16 mouse cellular contexts compared by ENCODE assay signal in genomic region chr8:125413001-125413909, GRCm38 (mm10).
DNase-seq lines count a peak whose midpoint lies in the region; ATAC-seq and TF ChIP-seq lines count a peak whose summit lies in the region.
"Had no signal": no experiment of that assay in that cellular context is flagged by ENCODE, and none has a peak within 500 bp of the region (broad histone marks: within the 10 kb centered on the region; RNA-seq: fewer than 3 reads in every experiment).

No protein-coding gene starts in this region.

- no peak for DNase-seq in heart, postnatal 25 days (ENCODE audit: low spot score)
- DNase-seq in retina, postnatal 1 day = peak; percentile 50
- no peak for DNase-seq in retina, embryonic 14.5 days (ENCODE audit: low spot score)
- no peak for DNase-seq in stomach, postnatal 0 days (ENCODE audit: low spot score)
- DNase-seq in spleen, postnatal 14 days (ENCODE audit: low spot score in 2 of 2) = no peak
- DNase-seq: cerebellum, postnatal 10 days; gastrocnemius, postnatal 36 days; lung, postnatal 4 days had no signal

- no peak for TF ChIP-seq EP300 in stomach, postnatal 0 days (optimal IDR thresholded peaks at IDR 0.05)

- WGBS in heart, embryonic 16.5 days = 29% methylated on average over 13 of the region's 13 CpGs
- 25% methylated on average over 13 of the region's 13 CpGs for WGBS in intestine, embryonic 16.5 days
- WGBS in stomach, postnatal 0 days = 33% methylated on average over 13 of the region's 13 CpGs

- peak overlapping the region; percentile 16; the same call in 1 of the 2 replicates for H3K9ac ChIP-seq in heart, embryonic 16.5 days (ENCODE audit: low read length)
- H3K9ac ChIP-seq in intestine, embryonic 16.5 days (ENCODE audit: low read depth, low read length) = 0 out of 2 replicates have a peak overlapping the region, but pooled peaks have one; percentile 12
- no peak overlapping the region for H3K9ac ChIP-seq in stomach, postnatal 0 days (ENCODE audit: low read length)
- H3K9ac ChIP-seq: liver, embryonic 12.5 days; neural tube, embryonic 12.5 days had no signal

- no peak overlapping the region for H3K4me2 ChIP-seq in heart, embryonic 16.5 days (ENCODE audit: low read depth, low read length)
- H3K4me2 ChIP-seq in intestine, embryonic 16.5 days (ENCODE audit: low read depth, low read length) = no peak overlapping the region
- H3K4me2 ChIP-seq in stomach, postnatal 0 days (replicated peaks; ENCODE audit: low read depth) = no peak overlapping the region
- H3K4me2 ChIP-seq: liver, embryonic 12.5 days; neural tube, embryonic 12.5 days had no signal

- no peak for TF ChIP-seq CTCF in stomach, postnatal 0 days (IDR thresholded peaks at IDR 0.05; ENCODE audit: low read depth)

- peaks cover 8% of the 10 kb centered on the region for H3K36me3 ChIP-seq in heart, embryonic 16.5 days (ENCODE audit: control insufficient read depth, insufficient read depth)
- no peaks in the 10 kb centered on the region for H3K36me3 ChIP-seq in intestine, embryonic 16.5 days (ENCODE audit: control insufficient read depth, insufficient read depth, low read length)
- H3K36me3 ChIP-seq in stomach, postnatal 0 days (ENCODE audit: control insufficient read depth, insufficient read depth, low read length) = 0 out of 2 replicates have a peak, but pooled peaks cover 2% of the 10 kb centered on the region
- H3K36me3 ChIP-seq: liver, embryonic 12.5 days; neural tube, embryonic 12.5 days had no signal

- H3K4me1 ChIP-seq in heart, embryonic 16.5 days (ENCODE audit: control insufficient read depth, insufficient read depth, low read length) = 0 out of 2 replicates have a peak, but pooled peaks cover 4% of the 10 kb centered on the region
- peaks cover 6% of the 10 kb centered on the region for H3K4me1 ChIP-seq in intestine, embryonic 16.5 days (ENCODE audit: control insufficient read depth, insufficient read depth, low read length)
- H3K4me1 ChIP-seq in stomach, postnatal 0 days (replicated peaks; ENCODE audit: control insufficient read depth, insufficient read depth) = no peaks in the 10 kb centered on the region

- ATAC-seq in heart, embryonic 16.5 days (replicated peaks; ENCODE audit: extremely low read depth, insufficient read depth, low FRiP score) = no peak
- ATAC-seq in intestine, embryonic 16.5 days = no peak
- no peak for ATAC-seq in stomach, postnatal 0 days (ENCODE audit: low FRiP score, low TSS enrichment)
- ATAC-seq in activated CD4-positive, CD25-positive, alpha-beta regulatory T cell, adult 4 months = no peak
- ATAC-seq: forebrain, embryonic 14.5 days; inflammation-experienced regulatory T-cells, adult 6 months; liver, embryonic 12.5 days had no signal

- intact Hi-C loops in heart, postnatal 25 days (cut with DNase I) = no loop called here

- H3K27ac ChIP-seq in heart, embryonic 16.5 days (ENCODE audit: low read length) = no peak overlapping the region
- H3K27ac ChIP-seq in intestine, embryonic 16.5 days (ENCODE audit: low read length) = no peak overlapping the region
- H3K27ac ChIP-seq in stomach, postnatal 0 days (replicated peaks) = 0 out of 2 replicates have a peak overlapping the region, but pooled peaks have one; percentile 18
- H3K27ac ChIP-seq: left cerebral cortex, adult 2 months; liver, embryonic 12.5 days; neural tube, embryonic 12.5 days had no signal

- no peaks in the 10 kb centered on the region for H3K27me3 ChIP-seq in heart, embryonic 16.5 days (ENCODE audit: control insufficient read depth, insufficient read depth, low read length)
- H3K27me3 ChIP-seq in intestine, embryonic 16.5 days (replicated peaks; ENCODE audit: control insufficient read depth, insufficient read depth, low read length) = no peaks in the 10 kb centered on the region
- no peaks in the 10 kb centered on the region for H3K27me3 ChIP-seq in stomach, postnatal 0 days (ENCODE audit: control insufficient read depth, insufficient read depth, low read length)
- H3K27me3 ChIP-seq: liver, embryonic 12.5 days had no signal

- no peak overlapping the region for H3K4me3 ChIP-seq in heart, embryonic 16.5 days (ENCODE audit: low read length)
- H3K4me3 ChIP-seq in intestine, embryonic 16.5 days (ENCODE audit: low read length) = no peak overlapping the region
- H3K4me3 ChIP-seq in stomach, postnatal 0 days (ENCODE audit: low read depth, low read length) = no peak overlapping the region
- H3K4me3 ChIP-seq: left cerebral cortex, adult 2 months; liver, embryonic 12.5 days; neural tube, embryonic 12.5 days had no signal

- H3K9me3 ChIP-seq in heart, embryonic 16.5 days (replicated peaks; ENCODE audit: control insufficient read depth, low read length) = no peaks in the 10 kb centered on the region
- H3K9me3 ChIP-seq in intestine, embryonic 16.5 days (ENCODE audit: control insufficient read depth, low read length) = no peaks in the 10 kb centered on the region
- H3K9me3 ChIP-seq in stomach, postnatal 0 days (ENCODE audit: control insufficient read depth, low read length) = no peaks in the 10 kb centered on the region
- H3K9me3 ChIP-seq: liver, embryonic 12.5 days; neural tube, embryonic 12.5 days had no signal
